Mouse (Mus musculus): ENCODE results near the gene Olfr1055.
"Not testable (repeated sequence)": the region's sequence is repeated elsewhere in the genome, so short reads cannot be mapped to it uniquely, and the experiment has no call there.

Gene Olfr1055

DNA sequence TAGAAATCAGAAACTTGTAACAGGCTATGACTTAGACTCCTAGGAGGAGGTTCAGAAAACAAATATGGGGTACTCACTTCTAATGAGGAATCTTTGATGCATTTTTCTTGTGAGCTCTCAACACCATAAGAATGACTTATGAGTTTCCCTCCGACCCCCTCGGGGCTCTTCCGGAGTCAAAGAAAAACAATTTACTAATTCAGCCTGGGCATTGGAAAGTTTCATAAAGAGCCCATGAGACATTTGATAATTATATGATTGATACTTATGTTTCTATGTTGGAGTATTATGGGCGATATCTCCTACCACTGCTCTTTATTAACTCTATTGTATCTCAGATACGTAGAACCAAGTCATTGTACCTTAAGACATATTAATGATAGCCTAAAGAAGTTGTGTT is at the start of gene Olfr1055:
Gene Olfr1055 (minus strand): TSS at position 101 of the 400 bp plus-strand sequence.
- ATAC-seq (ENCODE audit: low TSS enrichment), result no peak

DNA sequence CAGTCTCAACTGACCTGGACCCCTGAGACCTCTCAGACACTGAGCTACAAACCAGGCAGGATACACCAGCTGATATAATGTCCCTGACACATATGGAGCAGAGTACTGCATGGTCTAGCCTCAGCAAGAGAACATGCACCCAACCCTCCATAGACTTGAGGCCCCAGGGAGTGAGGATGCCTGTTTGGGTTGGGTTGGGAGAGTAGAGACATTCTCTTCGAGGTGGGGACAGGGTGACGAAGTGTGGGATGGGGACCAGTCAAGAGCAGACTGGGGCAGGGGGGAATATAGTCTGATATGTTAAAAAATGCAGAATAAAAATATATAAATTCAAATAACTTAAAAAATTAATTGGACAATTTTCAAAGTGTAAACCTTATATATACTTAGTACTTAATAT is 45.0 kb upstream of the Olfr1055 start:
- ATAC-seq (ENCODE audit: low TSS enrichment), result no peak

DNA sequence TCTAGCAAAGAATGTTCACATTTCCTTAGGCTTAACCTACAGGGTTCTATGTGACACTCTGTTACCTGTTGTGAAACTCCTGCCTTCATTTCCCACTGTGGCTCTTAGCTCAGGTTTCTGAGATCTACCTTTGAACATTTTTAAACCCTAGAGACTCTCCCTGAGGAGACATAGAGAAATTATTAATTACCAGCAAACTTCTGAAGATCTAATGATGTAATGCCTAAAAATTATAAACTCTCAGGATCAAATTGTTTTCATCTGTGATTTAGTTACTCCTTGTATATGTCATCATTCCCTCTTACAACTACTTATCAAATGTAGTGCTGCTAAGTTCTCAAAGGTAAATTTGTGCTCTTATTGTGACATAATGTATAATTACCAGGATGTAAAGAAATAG is 38.4 kb upstream of the Olfr1055 start, which contains the start of gene Olfr1058:
Gene Olfr1058 (minus strand): TSS at position 101 of the 400 bp plus-strand sequence.
- not testable (repeated sequence) for ATAC-seq (ENCODE audit: low TSS enrichment)

DNA sequence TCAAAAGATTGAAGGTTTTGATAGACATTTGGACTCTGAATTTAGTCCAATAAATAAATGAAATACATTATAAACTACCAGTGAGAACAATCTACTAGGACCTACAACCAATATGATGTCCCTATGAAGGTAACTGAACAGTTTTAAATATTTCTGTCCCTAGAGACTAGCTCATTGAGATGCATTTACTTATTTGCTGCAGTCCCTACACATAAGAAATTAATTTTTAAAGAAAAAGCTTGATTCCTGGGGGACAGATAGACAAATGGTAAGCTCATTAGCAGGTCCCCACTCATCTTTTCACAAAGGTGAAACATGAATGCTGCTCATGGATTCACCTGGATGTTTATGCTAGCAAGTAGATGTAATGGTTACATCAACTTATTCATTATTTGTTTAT is 28.2 kb upstream of the Olfr1055 start, which contains the start of gene Olfr1057:
Gene Olfr1057 (minus strand): TSS at position 101 of the 400 bp plus-strand sequence.
- no peak for ATAC-seq (ENCODE audit: low TSS enrichment)

DNA sequence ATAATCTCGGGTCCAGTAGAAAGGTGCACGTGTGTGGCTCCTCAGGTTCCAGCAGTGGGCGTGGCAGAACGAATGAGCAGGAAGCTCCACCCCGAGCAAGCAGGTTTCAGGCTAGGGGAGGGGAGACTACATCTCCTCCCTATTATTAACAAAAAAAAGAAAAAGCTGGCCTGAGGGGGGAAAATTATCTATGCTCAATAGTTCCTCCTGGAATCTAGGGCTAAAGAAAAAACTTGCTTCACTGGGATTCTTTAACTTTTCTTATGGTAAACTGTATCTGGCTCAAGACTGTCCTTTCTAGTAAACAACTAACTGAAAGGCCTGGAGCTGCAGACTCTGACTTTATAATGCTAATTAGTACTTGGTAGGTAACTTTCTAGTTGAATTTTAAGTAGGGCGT is 16.3 kb upstream of the Olfr1055 start:
- not testable (repeated sequence) for ATAC-seq (ENCODE audit: low TSS enrichment)

DNA sequence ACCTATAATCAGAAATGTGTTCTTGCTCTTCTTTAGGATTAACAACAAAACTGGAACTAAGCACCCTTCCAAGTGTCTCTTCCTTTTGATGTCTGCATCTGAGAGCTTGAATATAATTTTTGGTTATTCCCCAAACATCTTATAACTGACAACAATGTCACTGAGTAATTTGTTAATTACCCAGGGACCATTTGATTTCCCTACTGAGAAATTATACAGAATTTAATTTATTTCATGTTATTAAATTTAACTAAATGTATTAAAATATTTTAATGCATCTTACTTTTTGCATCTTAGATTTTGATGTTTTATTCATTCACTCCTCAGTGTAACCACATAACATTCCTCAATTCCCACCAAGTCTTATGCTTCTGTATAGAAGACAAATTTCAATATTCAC is 12.3 kb upstream of the Olfr1055 start, which contains the start of gene Olfr1056:
Gene Olfr1056 (minus strand): TSS at position 101 of the 400 bp plus-strand sequence.
- ATAC-seq (ENCODE audit: low TSS enrichment), result no peak

DNA sequence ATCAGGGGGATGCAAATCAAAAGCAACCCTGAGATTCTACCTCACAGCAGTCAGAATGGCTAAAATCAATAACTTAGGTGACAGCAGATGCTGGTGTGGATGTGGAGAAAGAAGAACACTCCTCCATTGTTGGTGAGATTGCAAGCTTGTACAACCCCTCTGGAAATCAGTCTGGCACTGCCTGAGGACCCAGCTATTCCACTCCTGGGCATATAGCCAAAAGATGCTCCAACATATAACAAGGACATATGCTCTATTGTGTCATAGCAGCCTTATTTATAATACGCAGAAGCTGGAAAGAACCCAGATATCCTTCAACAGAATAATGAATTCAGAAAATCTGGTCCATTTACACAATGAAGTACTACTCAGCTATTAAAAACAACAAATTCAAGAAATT is 1.7 kb upstream of the Olfr1055 start:
- ATAC-seq (ENCODE audit: low TSS enrichment), result not testable (repeated sequence)

DNA sequence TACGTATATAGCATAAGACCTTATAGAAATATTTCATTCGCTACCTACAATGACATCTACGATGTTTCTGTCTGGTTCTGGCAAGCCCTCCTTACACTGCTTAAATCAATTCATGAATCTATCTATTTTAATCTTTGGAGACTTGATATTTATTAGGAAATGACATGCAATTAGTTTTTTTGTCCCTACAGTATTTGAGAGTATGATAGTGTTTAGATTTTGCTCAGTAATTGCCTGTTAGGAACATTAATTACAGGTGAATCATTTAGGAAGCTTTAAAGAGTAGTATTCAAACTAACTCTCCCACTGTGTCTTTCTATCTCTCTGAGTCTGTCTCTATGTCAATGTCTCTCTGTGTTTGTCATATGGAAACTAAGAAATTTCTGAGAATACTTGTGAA is 14.8 kb downstream of the Olfr1055 start, which contains the start of gene Olfr1054:
Gene Olfr1054 (minus strand): TSS at position 101 of the 400 bp plus-strand sequence.
- no peak for ATAC-seq (ENCODE audit: low TSS enrichment)

DNA sequence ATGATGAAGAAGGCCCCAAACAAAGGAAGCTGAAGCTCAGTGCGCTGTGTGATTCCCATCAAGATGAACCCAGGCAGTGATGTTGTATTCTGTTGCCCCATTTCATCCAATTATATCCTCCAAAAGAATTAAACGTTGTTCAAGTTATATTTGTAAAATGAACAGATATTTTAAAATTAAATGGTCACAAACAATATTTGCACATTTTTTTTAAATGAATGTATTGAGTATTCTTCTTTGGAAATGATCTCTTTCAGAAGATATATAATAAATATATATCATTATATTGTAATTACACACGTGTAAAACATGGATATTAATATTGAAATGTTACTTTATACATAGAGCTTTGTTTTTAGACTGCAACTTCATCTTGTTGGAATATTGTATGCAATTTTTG is 34.9 kb downstream of the Olfr1055 start, which contains the start of gene Olfr1053:
Gene Olfr1053 (minus strand): TSS at position 101 of the 400 bp plus-strand sequence.
- ATAC-seq (ENCODE audit: low TSS enrichment), result no peak
